Mouse (Mus musculus) thymus, postnatal 25 days (tissue): ENCODE results near the gene Prkcd.
"Not testable (repeated sequence)": the region's sequence is repeated elsewhere in the genome, so short reads cannot be mapped to it uniquely, and the experiment has no call there.

Source experiments
- DNase-seq: peaks from one replicate; pipeline ENCODE4 v3.0.0; 2022

Prkcd gene

GRCm38 (mm10) chr14:30597142-30597541 is 28.9 kb downstream of the Prkcd start:
- DNase-seq, result no peak

DNA sequence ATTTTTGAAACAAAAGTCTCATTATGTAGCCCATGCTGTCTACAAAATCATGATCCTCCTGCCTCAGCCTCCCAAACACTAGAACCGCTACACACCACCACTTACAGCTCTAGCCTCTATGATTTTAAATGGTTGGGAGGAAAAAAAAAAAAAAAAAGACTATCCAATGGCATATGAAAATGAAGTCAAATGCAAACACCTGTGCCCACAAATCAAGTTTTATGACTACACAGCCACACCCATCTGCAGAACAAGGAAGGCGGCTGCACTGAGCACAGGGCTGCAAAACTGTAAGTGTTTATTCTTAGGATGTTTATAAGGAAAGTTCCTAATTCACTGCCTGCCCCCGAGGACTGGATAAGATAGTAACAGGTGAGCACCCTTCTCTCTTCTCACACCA is 29.6 kb downstream of the Prkcd start:
- no peak for DNase-seq

DNA sequence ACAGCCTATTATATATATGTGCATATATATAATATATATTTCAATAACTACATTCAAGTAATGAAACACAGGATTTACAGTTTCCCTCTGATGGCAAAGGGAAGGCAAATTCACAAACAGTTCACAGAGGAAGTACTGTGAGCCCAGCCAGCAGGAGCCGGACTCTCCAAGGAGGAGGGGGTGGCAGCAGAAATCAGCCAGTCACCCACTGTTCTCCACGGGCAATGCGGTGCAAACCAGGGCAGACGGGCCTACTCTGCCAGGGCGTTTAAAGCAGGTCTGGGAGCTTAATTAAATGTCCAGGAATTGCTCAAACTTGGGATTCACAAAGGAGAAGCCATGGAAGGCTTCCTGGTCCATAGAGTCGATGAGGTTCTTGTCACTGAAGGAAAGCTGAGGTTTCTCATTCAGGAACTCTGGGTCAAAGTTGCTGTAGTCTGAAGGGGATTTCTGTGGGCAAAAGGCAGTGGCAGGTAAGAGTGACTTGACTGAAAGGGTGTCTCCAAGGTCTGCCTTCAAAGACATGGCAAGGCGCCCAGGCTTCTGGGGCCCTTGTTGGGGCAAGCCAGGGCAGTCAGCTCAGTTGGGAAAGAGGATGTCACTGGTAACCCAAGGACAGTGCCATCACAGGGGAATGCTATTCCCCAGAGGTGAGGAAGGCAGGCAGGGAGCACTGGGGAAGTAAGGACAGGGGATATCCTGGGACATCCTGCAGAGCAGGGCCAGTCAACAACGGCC is 30.3 kb downstream of the Prkcd start:
- no peak for DNase-seq

DNA sequence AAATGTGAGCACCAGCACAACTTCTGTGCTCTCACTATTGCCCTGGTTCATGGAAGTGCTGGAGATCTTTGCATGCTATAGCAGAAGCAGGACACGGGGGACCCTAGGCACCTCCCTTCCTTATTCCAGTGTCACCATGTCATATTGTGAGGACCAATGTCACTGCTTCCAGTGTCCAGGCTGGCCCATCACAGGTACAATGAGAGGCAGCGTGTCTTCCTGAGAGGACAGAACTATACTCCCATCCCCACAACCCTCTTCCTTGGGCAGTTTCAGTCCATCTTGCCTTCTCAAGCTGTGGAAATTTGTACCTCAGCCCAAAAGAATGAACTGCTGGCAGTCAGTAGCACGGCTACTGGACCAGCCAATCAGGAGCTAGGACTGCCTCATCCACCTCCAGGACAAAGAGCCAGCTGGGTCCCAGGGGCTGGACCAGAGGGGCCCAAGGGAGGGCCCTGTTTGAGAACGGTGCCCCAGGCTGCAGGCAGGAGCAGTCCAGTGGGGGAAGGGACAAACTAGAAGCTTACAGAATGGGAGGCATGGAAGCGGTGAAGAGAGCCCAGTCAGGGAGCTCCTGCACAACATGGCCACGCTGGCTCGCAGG is 31.8 kb downstream of the Prkcd start:
- DNase-seq, result no peak

DNA sequence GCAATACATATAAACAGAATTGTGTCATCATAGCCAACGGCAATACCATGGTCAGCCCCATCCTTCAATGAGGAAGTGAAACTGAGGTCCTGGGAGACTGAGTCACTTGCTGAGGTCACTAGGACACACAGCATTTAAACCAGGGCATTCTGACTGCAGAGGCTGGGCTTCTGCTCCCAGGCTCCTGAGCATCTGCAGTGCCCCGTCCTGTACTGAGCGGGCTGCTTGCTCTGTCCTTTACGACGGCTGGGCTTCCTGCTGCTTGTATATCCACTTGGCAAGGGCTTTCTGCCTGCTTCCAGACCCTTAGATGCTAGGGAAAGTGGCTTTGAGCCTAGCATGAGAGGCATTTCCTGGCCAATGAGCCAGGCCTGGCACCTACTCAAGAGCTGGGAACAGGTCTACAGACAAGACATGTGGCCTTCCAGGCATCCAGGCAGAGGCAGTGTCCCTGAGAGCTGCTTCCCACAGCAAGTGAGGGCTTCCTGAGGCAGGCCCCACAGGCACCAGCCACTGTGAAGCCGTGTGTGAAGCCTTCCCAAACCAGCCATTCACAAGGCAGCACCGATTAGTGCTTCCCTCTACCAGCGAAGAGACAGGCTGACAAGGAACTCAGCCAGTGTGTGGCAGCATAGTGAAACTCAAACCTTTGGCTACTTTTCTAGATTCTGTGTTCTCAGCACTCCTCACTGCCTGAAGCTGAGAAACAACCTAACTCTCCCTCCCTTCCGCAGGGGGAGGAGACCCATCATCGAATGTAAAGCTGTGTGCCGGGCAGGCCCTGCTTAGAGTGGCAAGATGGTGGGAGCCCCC is 32.5 kb downstream of the Prkcd start:
- DNase-seq, result no peak

DNA sequence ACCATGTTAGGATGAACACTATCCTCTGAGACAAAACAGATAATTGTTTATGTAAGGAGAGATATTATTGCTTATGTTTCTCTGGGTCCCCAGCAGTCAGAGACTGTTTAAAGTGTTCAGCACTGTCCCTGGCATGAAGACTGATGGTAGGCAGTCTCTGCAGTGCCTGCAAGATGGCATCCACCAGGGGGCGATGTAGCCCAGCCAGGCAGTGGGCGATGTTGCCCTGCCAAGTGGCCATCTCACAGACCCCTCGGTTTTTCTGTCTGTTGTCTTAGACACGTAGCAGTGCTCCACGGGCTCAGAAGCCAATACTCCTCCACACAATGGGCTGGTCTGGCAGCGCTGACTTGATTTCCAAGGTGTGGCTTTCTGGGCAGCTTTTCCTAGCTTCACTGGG is 34.6 kb downstream of the Prkcd start:
- peak; percentile 80 for DNase-seq

DNA sequence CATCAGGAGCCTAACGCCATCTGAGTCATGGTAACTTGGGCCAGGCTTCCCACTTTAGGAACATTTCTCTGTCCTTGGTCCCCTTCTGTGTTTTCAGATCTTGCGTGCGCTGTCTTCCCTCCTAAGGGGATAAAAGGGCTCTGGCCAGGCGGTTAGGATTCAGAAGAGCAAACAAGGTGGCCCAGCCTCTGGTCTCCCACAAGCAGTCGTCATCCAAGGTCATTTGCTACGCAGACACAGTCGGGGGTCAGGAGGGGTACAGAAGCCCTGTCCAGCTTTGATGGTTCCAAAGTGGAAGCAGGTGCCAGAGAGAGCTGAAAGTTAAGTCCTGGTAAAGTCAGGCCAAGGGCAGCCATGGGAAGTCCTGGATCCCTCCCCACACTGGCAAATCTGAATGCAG is 35.1 kb downstream of the Prkcd start:
- no peak for DNase-seq

DNA sequence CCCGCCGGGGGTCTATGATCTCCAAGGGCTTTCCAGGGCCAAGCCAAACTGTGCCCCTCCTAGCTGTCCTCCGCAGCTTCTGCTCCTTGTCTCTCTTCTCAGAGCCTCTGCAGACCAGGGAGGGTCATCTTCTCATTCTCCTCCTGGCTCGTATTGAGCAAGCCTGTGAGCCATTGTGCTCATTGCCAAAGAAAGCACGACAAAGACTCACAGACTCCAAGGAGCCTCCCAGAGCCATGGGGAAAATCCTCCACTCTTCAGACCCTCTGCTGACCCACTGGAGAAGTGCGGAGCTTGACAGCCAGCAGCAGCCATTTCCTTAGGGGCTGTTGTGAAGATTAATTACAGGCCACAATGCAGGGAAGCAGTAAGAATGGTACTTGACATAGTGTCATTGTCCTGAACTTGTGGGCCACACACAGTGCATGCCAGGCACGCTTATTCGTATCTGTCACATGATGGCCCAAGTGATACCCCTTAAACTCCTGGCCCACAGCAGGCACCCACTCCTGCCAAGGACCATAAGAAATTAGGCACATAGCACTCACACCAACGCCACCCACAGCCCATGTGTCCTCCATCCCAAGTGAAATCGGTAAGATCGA is 35.9 kb downstream of the Prkcd start:
- DNase-seq, result no peak

DNA sequence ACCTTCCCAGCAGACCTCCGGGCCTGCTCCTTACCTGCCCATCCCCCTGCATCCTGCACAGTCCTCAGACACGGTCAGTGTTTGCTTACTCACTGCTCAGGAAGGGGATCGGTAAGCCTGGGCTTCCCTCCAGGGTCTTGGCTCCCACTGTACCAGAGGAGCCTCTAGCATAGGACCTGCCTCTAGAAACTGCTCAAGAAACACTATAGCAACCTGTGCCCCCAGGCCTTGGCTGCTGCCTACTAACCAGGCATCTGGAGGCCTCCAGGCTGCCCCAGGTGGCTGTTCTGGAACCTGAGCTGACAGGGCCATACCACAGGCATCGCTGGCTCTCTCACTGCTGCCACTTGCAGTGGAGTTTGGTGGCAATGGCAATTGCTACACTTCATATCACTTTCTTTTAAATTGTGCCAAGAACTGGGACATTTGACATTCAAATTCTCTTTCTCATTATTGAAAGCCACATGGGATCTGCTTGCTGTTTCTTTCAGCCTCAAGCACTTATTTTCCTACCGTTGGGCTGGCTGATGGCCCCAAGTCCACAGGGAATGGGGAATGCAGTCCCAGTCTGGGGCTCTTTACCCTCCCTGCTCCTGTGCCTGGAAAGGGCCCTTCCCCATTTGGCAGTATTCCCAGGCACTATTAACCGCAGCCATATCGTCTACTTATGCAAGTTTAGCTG is 39.1 kb downstream of the Prkcd start:
- no peak for DNase-seq

- no peak for DNase-seq
Measured at GRCm38 (mm10) chr14:30585323-30585722, 40.7 kb downstream of the Prkcd start.

DNA sequence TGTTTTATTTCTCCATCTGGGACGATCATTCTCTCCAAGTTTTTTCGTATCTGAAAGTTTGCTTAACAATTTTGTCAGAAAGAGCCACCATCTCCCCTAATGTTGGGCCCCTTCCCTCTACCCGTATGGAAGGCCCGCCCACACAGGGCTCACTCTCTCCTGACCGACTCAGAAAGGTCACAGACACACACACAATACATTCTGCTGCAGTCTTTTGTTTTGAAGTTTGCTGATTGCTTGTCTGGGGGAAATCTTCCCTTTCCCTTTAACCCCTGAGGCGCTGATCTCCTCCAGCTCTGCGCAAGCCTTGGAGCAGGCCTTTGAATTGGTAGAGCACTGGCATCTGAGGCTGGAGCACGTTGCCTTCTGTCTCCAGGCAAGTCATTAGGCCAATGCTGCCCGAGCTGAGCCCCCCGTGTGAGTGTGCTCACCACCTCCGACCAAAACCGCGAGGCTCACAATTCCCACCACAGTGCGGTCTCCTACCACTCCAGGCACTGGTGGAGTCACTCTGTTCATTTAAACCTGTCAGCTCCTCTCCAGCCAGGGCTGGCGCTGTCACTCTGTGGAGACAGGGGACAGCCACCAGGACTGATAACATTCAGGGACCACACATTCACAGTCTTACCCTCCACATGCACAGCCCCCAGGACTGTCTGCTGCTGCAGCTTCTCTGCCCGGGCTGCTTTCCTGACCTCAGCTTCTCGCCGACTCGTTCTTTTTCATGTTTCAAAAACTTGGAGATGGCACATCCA is 41.3 kb downstream of the Prkcd start:
- DNase-seq, result no peak

DNA sequence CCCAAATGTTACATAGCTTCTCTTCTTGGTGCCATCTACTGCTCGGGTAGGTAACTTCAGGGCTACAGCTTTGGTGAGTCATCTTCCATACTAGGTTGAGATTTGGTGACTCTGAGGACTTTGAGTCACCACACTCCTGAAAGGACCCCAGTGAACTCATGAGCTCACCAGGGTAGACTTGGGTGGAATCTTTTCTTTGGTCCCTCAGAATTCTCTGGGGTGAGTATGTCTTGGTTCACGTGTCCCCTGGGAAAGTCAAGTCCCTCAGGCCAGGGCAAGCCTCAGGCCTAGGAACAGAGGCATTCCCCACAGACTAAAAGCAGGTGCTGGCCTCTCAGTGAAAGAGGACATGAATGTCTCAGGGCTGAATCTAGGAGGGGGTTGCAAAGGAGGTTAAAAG is 41.9 kb downstream of the Prkcd start:
- no peak for DNase-seq

DNA sequence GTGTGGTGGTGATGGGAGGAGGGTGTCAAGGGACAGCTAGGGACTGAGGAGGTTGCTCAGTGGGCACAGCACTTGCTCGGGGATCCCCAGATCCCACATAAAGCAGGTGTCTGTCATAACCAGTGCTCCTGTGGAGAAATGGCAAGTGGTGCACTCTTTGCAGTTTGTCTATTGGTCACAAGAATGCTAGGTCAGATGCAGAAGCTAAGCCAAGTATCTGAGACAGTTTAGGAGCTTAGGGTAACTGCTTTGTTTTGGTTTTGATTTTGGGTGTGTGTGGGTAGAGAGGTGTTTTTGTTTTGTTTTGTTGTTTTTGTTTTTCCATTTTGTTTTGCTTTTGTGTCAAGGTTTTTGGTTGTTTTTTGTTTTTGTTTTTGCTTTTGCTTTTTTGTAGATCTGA is 44.8 kb downstream of the Prkcd start:
- DNase-seq, result no peak

- DNase-seq, result no peak
Measured at GRCm38 (mm10) chr14:30579882-30580281, 46.1 kb downstream of the Prkcd start.

GRCm38 (mm10) chr14:30579180-30579579 is 46.8 kb downstream of the Prkcd start:
- DNase-seq, result no peak

DNA sequence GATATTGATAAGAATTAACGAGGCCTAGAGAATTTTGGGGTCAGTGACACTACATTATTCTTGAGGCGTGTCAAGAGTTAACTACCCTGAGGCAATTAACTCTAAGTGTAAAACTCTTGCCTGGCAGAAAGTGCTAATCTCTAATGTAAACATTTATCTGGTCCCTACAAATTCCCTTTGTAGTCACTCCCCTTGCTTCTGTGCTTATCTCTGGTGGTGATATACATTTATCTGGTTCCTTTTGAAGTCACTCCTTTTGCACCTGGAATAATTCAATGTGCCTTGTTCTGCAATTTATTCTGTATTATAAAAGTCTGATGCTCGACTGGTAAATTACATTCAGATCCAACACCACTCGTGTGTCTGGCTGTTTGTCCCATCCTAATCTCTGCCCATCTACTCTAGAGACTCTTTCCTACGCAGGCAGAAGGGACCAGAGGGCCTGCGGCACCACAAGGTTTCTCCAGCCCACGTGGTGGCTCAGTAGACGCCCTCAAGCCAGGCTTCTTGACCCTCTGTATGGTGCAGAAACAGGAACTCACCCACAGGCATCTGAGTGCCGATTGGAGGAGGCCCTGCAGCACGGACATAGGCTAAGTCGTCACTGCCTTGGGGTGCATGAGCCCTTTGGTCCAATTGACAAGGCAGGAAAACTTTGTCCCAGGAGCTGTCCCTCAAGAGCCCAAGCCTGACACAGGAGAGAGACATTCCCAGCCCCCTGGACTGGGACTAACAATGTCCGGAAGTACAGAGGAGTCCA is 48.5 kb downstream of the Prkcd start:
- DNase-seq, result not testable (repeated sequence)

GRCm38 (mm10) chr14:30576260-30576659 is 49.8 kb downstream of the Prkcd start:
- DNase-seq, result no peak

- DNase-seq, result no peak
Measured at GRCm38 (mm10) chr14:30575791-30576190, 50.2 kb downstream of the Prkcd start.

GRCm38 (mm10) chr14:30573983-30574584 is 51.9 kb downstream of the Prkcd start:
- DNase-seq, result peak; percentile 79

DNA sequence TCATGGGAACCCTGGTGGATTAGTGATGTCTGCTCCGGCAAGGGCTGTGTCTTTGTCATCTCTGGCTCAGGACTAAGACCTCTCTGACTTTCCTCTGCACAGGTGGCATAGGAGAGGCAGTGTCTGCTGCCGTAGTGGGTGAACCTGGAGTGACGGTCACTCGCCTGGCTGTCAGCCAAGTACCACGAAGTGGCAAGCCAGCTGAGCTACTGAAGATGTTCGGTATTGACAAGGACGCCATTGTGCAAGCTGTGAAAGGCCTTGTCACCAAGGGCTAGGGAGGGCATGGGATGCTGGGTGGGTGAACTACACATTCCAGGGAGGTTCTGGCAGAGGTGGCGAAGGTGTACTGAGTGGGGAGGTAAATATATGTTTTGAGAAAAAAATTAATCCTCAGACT is 52.8 kb downstream of the Prkcd start:
- no peak for DNase-seq

- DNase-seq, result no peak
Measured at GRCm38 (mm10) chr14:30572253-30572652, 53.8 kb downstream of the Prkcd start.
